Mouse (Mus musculus): ENCODE results near the gene Rbm45.
A peak's percentile ranks its signal among the peaks of the same experiment; 100 is the strongest.

Gene Rbm45

DNA sequence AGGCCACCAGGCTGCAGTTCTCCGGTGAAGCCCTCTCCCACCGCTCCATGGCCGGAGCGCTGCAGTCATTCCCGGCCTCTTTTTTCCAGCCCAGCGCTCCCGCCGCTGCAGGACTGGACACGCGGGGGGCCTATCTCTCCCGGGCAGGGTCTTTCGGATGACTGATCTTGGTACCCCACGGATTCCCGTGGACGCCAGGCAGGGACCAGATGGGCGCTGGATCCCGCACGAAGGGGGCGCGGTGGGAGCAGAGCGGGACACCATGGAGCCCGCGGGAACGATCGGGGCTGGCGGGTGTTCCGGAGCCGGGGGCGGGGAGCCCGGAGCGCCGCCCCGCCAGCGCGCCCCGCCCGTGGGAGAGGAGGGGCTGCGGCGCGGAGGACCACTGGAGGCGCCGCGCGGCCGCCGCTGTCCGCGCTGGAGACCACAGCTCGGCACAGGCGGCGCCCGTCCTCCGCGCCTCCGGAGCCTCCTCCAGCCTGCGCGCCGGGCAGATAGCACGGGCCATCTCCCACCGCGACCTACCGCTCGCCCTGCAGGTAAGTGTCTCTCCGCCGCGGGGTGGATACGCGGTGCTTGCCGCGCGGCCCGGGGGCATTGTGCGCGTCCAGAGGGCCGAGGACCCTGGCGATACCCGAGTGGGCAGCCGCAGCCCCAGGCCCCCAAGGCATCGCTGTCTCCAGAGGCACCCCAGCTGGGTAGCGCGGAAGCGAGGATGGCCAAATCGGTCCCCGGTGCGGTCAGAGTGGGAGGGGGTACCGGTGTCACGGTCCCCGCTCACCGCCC lies 36.6 kb downstream of the Rbm45 start, which contains the start of gene Osbpl6:
Gene Osbpl6, plus strand, starts transcription at position 358 of the 786 bp plus-strand sequence.
- H3K4me1 ChIP-seq (replicated peaks; ENCODE audit: low read depth, low read length): peaks cover 25% of the 10 kb centered on the region
- peak within 1 kb of the TSS; percentile 93 for H3K4me3 ChIP-seq (replicated peaks; ENCODE audit: low read length)
- H3K9me3 ChIP-seq (ENCODE audit: low read length): no peaks in the 10 kb centered on the region
- H3K36me3 ChIP-seq (ENCODE audit: insufficient read depth, low read length): no peaks in the 10 kb centered on the region
- TF ChIP-seq POU5F1 (IDR thresholded peaks at IDR 0.05; ENCODE audit: borderline replicate concordance, low read length) (no peak), CTCF (conservative IDR thresholded peaks at IDR 0.05; ENCODE audit: low read length) (no peak), NANOG (IDR thresholded peaks at IDR 0.05; ENCODE audit: borderline replicate concordance, low read length) (no peak)
- H3K27me3 ChIP-seq (ENCODE audit: insufficient read depth, low read length): peaks cover 64% of the 10 kb centered on the region

DNA sequence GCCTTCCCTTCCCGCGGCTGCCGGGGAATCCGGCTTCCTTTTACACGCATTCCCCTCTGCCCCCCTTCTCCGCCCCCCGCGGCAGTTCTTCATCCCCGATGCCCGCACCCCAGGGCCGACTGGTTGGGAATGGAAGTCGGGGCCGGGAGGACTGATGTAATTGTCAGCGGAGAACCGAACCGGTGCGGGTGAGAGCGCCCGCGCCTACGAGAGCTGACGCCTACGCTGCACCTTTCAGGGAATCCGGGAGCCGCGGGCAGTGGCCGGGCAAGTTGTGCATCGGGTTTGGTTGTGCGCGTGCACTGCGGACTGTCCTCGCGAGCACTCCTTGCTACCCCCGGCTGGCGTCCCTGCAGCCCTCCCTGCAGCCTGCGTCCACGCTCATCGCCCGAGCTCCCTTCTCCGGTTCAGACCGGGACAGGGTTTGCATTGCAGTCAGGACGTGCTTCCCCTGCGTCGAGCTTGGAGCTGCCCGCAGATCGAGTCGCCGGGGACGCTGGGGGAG lies 37.2 kb downstream of the Rbm45 start:
- Histone ChIP-seq H3K36me3 (ENCODE audit: insufficient read depth, low read length) (no peaks in the 10 kb centered on the region), H3K4me1 (replicated peaks; ENCODE audit: low read depth, low read length) (peaks cover 18% of the 10 kb centered on the region), H3K9me3 (ENCODE audit: low read length) (no peaks in the 10 kb centered on the region), H3K27me3 (ENCODE audit: insufficient read depth, low read length) (peaks cover 60% of the 10 kb centered on the region), H3K4me3 (replicated peaks; ENCODE audit: low read length) (peak overlapping the region; percentile 93)
- TF ChIP-seq POU5F1 (IDR thresholded peaks at IDR 0.05; ENCODE audit: borderline replicate concordance, low read length): no peak
- no peak for TF ChIP-seq NANOG (IDR thresholded peaks at IDR 0.05; ENCODE audit: borderline replicate concordance, low read length)
- TF ChIP-seq CTCF (conservative IDR thresholded peaks at IDR 0.05; ENCODE audit: low read length): no peak

DNA sequence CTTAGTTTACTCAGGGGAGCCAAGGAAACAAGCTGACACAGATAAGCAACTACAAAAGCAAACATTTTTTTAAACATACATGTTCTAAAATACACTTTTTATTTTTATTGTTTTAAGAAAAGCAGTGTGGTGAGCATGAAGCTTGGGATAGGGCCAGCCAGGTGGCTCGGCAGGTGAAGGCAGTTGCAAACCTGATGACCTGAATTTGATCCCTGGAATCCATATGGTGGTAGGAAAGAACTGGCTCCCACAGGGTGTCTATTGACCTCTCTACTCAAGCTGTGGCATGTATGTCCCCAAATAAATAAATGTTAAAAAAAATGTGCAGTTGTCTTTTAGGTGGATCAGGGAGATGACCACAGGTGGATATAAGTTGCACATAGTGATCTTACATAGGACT lies 39.7 kb downstream of the Rbm45 start:
- Histone ChIP-seq H3K9me3 (ENCODE audit: low read length) (no peaks in the 10 kb centered on the region), H3K4me1 (replicated peaks; ENCODE audit: low read depth, low read length) (peaks cover 13% of the 10 kb centered on the region), H3K27me3 (ENCODE audit: insufficient read depth, low read length) (peaks cover 40% of the 10 kb centered on the region), H3K36me3 (ENCODE audit: insufficient read depth, low read length) (no peaks in the 10 kb centered on the region), H3K4me3 (replicated peaks; ENCODE audit: low read length) (no peak overlapping the region)
- no peak for TF ChIP-seq POU5F1 (IDR thresholded peaks at IDR 0.05; ENCODE audit: borderline replicate concordance, low read length)
- TF ChIP-seq CTCF (conservative IDR thresholded peaks at IDR 0.05; ENCODE audit: low read length): no peak
- TF ChIP-seq NANOG (IDR thresholded peaks at IDR 0.05; ENCODE audit: borderline replicate concordance, low read length): no peak

DNA sequence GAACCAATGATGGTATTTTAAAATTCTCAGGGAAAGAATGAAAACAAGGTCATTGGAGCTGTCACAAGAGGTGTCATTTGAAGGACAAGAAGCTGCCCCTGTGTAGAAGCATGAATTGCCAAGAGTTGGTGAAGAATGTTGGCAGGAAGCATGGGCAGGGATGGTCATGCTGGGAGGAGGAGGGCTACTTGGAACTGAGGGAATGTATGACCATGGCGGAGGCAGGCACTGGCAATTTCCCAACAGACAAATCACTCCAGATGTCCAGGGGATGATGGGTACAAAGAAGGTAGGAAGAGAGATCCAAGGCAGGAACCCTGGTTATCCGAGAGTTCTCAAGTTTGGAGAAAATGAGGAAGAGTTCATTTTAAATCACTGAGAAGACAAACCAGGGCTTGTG lies 40.2 kb downstream of the Rbm45 start:
- TF ChIP-seq NANOG (IDR thresholded peaks at IDR 0.05; ENCODE audit: borderline replicate concordance, low read length) (no peak), POU5F1 (IDR thresholded peaks at IDR 0.05; ENCODE audit: borderline replicate concordance, low read length) (no peak), CTCF (conservative IDR thresholded peaks at IDR 0.05; ENCODE audit: low read length) (no peak)
- peaks cover 36% of the 10 kb centered on the region for H3K27me3 ChIP-seq (ENCODE audit: insufficient read depth, low read length)
- H3K9me3 ChIP-seq (ENCODE audit: low read length): no peaks in the 10 kb centered on the region
- no peaks in the 10 kb centered on the region for H3K36me3 ChIP-seq (ENCODE audit: insufficient read depth, low read length)
- H3K4me3 ChIP-seq (replicated peaks; ENCODE audit: low read length): no peak overlapping the region
- H3K4me1 ChIP-seq (replicated peaks; ENCODE audit: low read depth, low read length): peaks cover 13% of the 10 kb centered on the region

DNA sequence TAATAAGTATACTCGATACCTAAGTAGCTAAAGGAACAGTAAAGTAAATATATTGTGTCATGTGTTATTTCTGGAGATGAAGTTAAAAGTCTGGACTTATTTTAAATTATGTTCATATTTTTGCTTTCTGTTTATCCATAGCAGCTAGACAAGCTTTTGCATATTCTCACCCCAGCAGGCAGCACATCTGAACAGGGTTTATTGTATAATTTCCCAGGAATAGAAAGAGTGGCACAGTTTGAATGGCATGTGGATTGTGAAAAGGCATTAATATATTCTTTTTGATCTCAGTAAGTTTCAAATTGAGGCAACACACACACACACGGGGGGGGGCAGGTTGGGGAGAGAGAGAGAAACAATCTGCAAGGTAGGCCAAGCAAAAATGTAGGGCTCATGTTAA lies 43.1 kb downstream of the Rbm45 start:
- Histone ChIP-seq H3K4me3 (replicated peaks; ENCODE audit: low read length) (no peak overlapping the region), H3K4me1 (replicated peaks; ENCODE audit: low read depth, low read length) (no peaks in the 10 kb centered on the region), H3K36me3 (ENCODE audit: insufficient read depth, low read length) (no peaks in the 10 kb centered on the region), H3K9me3 (ENCODE audit: low read length) (no peaks in the 10 kb centered on the region), H3K27me3 (ENCODE audit: insufficient read depth, low read length) (peaks cover 10% of the 10 kb centered on the region)
- TF ChIP-seq CTCF (conservative IDR thresholded peaks at IDR 0.05; ENCODE audit: low read length) (no peak), NANOG (IDR thresholded peaks at IDR 0.05; ENCODE audit: borderline replicate concordance, low read length) (no peak), POU5F1 (IDR thresholded peaks at IDR 0.05; ENCODE audit: borderline replicate concordance, low read length) (no peak)

DNA sequence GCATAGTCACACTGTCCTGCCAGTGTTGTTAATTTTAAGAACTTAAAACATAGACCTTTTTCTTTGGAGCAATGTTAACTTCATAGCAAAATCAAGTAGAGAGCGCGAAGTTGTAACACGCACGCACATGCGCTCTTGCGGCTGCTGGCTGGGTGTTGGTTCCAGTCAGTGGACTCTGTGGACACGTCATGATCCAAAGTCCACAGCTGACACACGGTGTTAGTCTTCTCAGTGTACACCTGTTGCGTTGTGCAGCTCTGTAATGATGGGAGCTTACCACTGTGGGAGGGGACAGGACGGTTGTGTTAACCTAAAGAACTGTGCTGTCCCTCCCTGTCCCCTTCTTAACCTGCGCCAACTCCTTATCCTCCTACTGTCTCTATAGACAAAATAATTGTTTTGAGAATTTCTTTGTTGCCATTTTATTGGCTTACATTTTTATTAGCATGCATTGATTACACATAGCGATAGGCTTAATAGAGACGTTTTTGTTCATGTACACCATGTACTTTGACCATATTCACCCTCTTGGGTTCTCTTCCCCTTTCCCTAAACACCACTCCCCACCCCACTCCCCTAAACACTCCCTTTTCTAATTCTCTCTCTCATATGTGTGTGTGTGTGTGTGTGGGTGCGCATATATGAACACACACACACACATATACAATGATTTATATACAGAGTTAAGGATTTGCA lies 47.8 kb downstream of the Rbm45 start:
- no peaks in the 10 kb centered on the region for H3K9me3 ChIP-seq (ENCODE audit: low read length)
- no peaks in the 10 kb centered on the region for H3K4me1 ChIP-seq (replicated peaks; ENCODE audit: low read depth, low read length)
- H3K27me3 ChIP-seq (ENCODE audit: insufficient read depth, low read length): no peaks in the 10 kb centered on the region
- TF ChIP-seq CTCF (conservative IDR thresholded peaks at IDR 0.05; ENCODE audit: low read length) (no peak), NANOG (IDR thresholded peaks at IDR 0.05; ENCODE audit: borderline replicate concordance, low read length) (no peak), POU5F1 (IDR thresholded peaks at IDR 0.05; ENCODE audit: borderline replicate concordance, low read length) (no peak)
- H3K4me3 ChIP-seq (replicated peaks; ENCODE audit: low read length): no peak overlapping the region
- no peaks in the 10 kb centered on the region for H3K36me3 ChIP-seq (ENCODE audit: insufficient read depth, low read length)

DNA sequence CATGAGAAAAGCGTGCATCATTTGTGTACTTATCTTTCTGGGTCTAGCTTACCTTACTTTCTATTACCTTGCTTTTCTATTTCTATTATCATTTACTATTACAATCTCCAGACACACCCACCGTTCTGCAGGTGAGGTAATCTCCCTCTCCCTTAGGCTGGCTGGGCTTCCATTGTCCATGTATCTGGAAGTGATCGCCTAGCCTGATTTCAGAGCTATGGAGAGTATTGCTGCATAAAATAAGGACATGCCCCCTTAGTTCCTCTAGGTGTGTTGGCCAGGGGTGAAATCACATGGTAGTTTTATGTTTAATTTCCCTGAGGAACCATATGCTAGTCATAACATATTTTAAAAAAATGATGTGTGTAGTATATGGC lies 48.3 kb downstream of the Rbm45 start:
- Histone ChIP-seq H3K36me3 (ENCODE audit: insufficient read depth, low read length) (no peaks in the 10 kb centered on the region), H3K4me3 (replicated peaks; ENCODE audit: low read length) (no peak overlapping the region), H3K27me3 (ENCODE audit: insufficient read depth, low read length) (no peaks in the 10 kb centered on the region), H3K9me3 (ENCODE audit: low read length) (no peaks in the 10 kb centered on the region), H3K4me1 (replicated peaks; ENCODE audit: low read depth, low read length) (no peaks in the 10 kb centered on the region)
- TF ChIP-seq NANOG (IDR thresholded peaks at IDR 0.05; ENCODE audit: borderline replicate concordance, low read length) (no peak), CTCF (conservative IDR thresholded peaks at IDR 0.05; ENCODE audit: low read length) (no peak), POU5F1 (IDR thresholded peaks at IDR 0.05; ENCODE audit: borderline replicate concordance, low read length) (no peak)

DNA sequence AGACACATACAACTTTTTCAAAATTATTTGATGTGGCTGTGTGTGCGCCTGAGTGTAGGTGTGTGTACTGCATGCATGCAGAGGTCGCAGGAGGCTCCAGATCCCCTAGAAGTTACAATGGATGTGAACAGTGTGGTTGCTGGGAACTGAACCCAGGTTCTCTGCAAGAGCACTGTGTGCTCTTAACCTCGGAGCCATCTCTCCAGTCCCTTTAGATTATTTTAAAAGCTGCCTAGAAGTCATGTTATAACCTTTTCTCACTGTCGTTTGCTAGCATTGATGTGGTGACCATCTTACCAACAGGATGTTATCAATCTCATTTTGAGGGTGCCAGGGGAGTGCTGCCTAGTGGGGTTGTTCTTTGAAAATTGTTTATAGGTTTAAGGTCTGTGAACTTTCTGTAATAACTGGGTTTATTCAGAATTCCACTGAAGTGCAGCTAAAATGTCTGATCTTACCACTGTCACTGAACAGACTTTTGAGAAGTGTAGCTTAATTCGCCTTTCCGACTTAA lies 51.7 kb downstream of the Rbm45 start:
- no peak overlapping the region for H3K4me3 ChIP-seq (replicated peaks; ENCODE audit: low read length)
- H3K27me3 ChIP-seq (ENCODE audit: insufficient read depth, low read length): no peaks in the 10 kb centered on the region
- H3K9me3 ChIP-seq (ENCODE audit: low read length): no peaks in the 10 kb centered on the region
- no peaks in the 10 kb centered on the region for H3K4me1 ChIP-seq (replicated peaks; ENCODE audit: low read depth, low read length)
- TF ChIP-seq CTCF (conservative IDR thresholded peaks at IDR 0.05; ENCODE audit: low read length) (no peak), NANOG (IDR thresholded peaks at IDR 0.05; ENCODE audit: borderline replicate concordance, low read length) (no peak), POU5F1 (IDR thresholded peaks at IDR 0.05; ENCODE audit: borderline replicate concordance, low read length) (no peak)
- no peaks in the 10 kb centered on the region for H3K36me3 ChIP-seq (ENCODE audit: insufficient read depth, low read length)
